Mouse (Mus musculus) heart, embryonic 12.5 days (tissue): ENCODE data around the gene Slc4a1. TPM values are rescaled to one million over a fixed set of nuclear protein-coding genes. Genes with fewer than 3 reads are reported as not detected.
"Not testable (repeated sequence)": the region's sequence is repeated elsewhere in the genome, so short reads cannot be mapped to it uniquely, and the experiment has no call there.

Experiments
- ATAC-seq: fragments of 200-750 bp; cut with Nextera tagmentation; 2 replicates; pipeline ENCODE4 v1.8.0; 2017; ENCODE audit warnings: moderate TSS enrichment, moderate library complexity; ENCODE audit not compliant: insufficient number of reproducible peaks, low FRiP score
- H3K27ac ChIP-seq: fragments of 300-500 bp; sonication (generic); 2 replicates; pipeline ENCODE4 v1.5.1; 2016; ENCODE audit warnings: mild to moderate bottlenecking, moderate library complexity; ENCODE audit not compliant: poor library complexity, severe bottlenecking
- H3K27me3 ChIP-seq: fragments of 300-500 bp; sonication (generic); replicated peaks from 2 replicates; pipeline ENCODE4 v1.6.1; 2016; ENCODE audit warnings: mild to moderate bottlenecking, moderate library complexity
- H3K36me3 ChIP-seq: fragments of 300-500 bp; sonication (generic); 2 replicates; pipeline ENCODE4 v1.6.1; 2016; ENCODE audit warnings: mild to moderate bottlenecking, moderate library complexity
- H3K4me1 ChIP-seq: fragments of 300-500 bp; sonication (generic); replicated peaks from 2 replicates; pipeline ENCODE4 v1.6.1; 2016; ENCODE audit warnings: mild to moderate bottlenecking
- H3K4me2 ChIP-seq: fragments of 300-500 bp; sonication (generic); 2 replicates; pipeline ENCODE4 v1.6.1; 2016; ENCODE audit warnings: mild to moderate bottlenecking, moderate library complexity
- H3K4me3 ChIP-seq: fragments of 300-500 bp; sonication (generic); 2 replicates; pipeline ENCODE4 v1.5.1; 2016; ENCODE audit warnings: mild to moderate bottlenecking
- H3K9ac ChIP-seq: fragments of 300-500 bp; sonication (generic); 2 replicates; pipeline ENCODE4 v1.6.1; 2016; ENCODE audit warnings: mild to moderate bottlenecking, moderate library complexity
- H3K9me3 ChIP-seq: fragments of 300-500 bp; sonication (generic); replicated peaks from 2 replicates; pipeline ENCODE4 v1.6.1; 2016; ENCODE audit warnings: mild to moderate bottlenecking, moderate library complexity
- WGBS: fragments of 180-500 bp; shearing (Covaris S2); methylation state at CpG from one replicate; pipeline ENCODE4 v1.1.7; 2016; 5-methylcytosine and 5-hydroxymethylcytosine counted together
- polyA plus RNA-seq: library from polyadenylated mRNA; unstranded; fragments of >200 nt; fragmentation: Nextera tagmentation; extraction: Ambion mirVana; gene quantifications from 2 replicates; pipeline ENCODE4 v1.2.1, GENCODE M21; 2016

The Slc4a1 gene
- 114 and 116 TPM in 2 replicates for polyA plus RNA-seq

GRCm38 (mm10) chr11:102366103-102366502 is at the start of gene Slc4a1:
TSS of gene Slc4a1 (minus strand) at chr11:102366203.
- H3K9me3 ChIP-seq, H3K4me3 ChIP-seq, H3K4me2 ChIP-seq, ATAC-seq, H3K36me3 ChIP-seq, H3K4me1 ChIP-seq: not testable (repeated sequence)
- H3K9ac ChIP-seq, result 0 out of 2 replicates have a peak within 1 kb of the TSS, but pooled peaks have one; percentile 6
- 82% methylated on average over 8 of the region's 8 CpGs for WGBS
- peak within 1 kb of the TSS; percentile 73; the same call in 1 of the 2 replicates for H3K27ac ChIP-seq
- peaks cover 18% of the 10 kb centered on the region; the same call in 1 of the 2 replicates for H3K27me3 ChIP-seq

GRCm38 (mm10) chr11:102415034-102415802 is 49.2 kb upstream of the Slc4a1 start:
- 72% methylated on average over 10 of the region's 10 CpGs for WGBS
- Histone ChIP-seq H3K36me3 (no peaks in the 10 kb centered on the region), H3K4me1 (peaks cover 8% of the 10 kb centered on the region; the same call in 1 of the 2 replicates), H3K4me3 (no peak overlapping the region), H3K27me3 (no peaks in the 10 kb centered on the region), H3K9me3 (no peaks in the 10 kb centered on the region), H3K9ac (no peak overlapping the region), H3K27ac (no peak overlapping the region), H3K4me2 (no peak overlapping the region)
- ATAC-seq, result no peak

GRCm38 (mm10) chr11:102413059-102413458 is 47.1 kb upstream of the Slc4a1 start:
- Histone ChIP-seq H3K27ac (no peak overlapping the region), H3K4me1 (peaks cover 15% of the 10 kb centered on the region), H3K9me3 (no peaks in the 10 kb centered on the region), H3K4me3 (no peak overlapping the region), H3K4me2 (no peak overlapping the region), H3K9ac (no peak overlapping the region; the same call in 1 of the 2 replicates), H3K36me3 (no peaks in the 10 kb centered on the region), H3K27me3 (no peaks in the 10 kb centered on the region)
- 71% methylated on average over 8 of the region's 8 CpGs for WGBS
- ATAC-seq, result no peak

GRCm38 (mm10) chr11:102411704-102412103 is 45.7 kb upstream of the Slc4a1 start:
- Histone ChIP-seq H3K4me3 (no peak overlapping the region), H3K27ac (no peak overlapping the region), H3K9ac (no peak overlapping the region), H3K27me3 (no peaks in the 10 kb centered on the region), H3K4me1 (peaks cover 15% of the 10 kb centered on the region), H3K9me3 (no peaks in the 10 kb centered on the region), H3K36me3 (no peaks in the 10 kb centered on the region), H3K4me2 (0 out of 2 replicates have a peak overlapping the region, but pooled peaks have one; percentile 18)
- ATAC-seq, result no peak
- WGBS, result 8% methylated on average over 11 of the region's 11 CpGs

- 76% methylated on average over 3 of the region's 3 CpGs for WGBS
- ATAC-seq, result no peak
- no peak overlapping the region for H3K4me3 ChIP-seq
- peaks cover 20% of the 10 kb centered on the region for H3K4me1 ChIP-seq
- no peaks in the 10 kb centered on the region for H3K27me3 ChIP-seq
- no peak overlapping the region for H3K4me2 ChIP-seq
- H3K9ac ChIP-seq, result no peak overlapping the region
- no peaks in the 10 kb centered on the region for H3K36me3 ChIP-seq
- H3K27ac ChIP-seq, result no peak overlapping the region
- H3K9me3 ChIP-seq, result no peaks in the 10 kb centered on the region
Observed at GRCm38 (mm10) chr11:102411061-102411460, 45.1 kb upstream of the Slc4a1 start.

- peaks cover 28% of the 10 kb centered on the region for H3K4me1 ChIP-seq
- not testable (repeated sequence) for H3K27me3 ChIP-seq, H3K9ac ChIP-seq, H3K9me3 ChIP-seq, H3K4me3 ChIP-seq, H3K36me3 ChIP-seq, ATAC-seq, H3K4me2 ChIP-seq, H3K27ac ChIP-seq
- 91% methylated on average over 3 of the region's 3 CpGs for WGBS
Observed at GRCm38 (mm10) chr11:102410345-102410744, 44.3 kb upstream of the Slc4a1 start.

- Histone ChIP-seq H3K4me2 (no peak overlapping the region), H3K4me1 (peaks cover 32% of the 10 kb centered on the region), H3K36me3 (peaks cover 8% of the 10 kb centered on the region), H3K4me3 (no peak overlapping the region), H3K27ac (0 out of 2 replicates have a peak overlapping the region, but pooled peaks have one; percentile 98), H3K9me3 (no peaks in the 10 kb centered on the region), H3K9ac (0 out of 2 replicates have a peak overlapping the region, but pooled peaks have one; percentile 42), H3K27me3 (no peaks in the 10 kb centered on the region)
- WGBS, result 76% methylated on average over 3 of the region's 3 CpGs
- ATAC-seq, result no peak
Observed at GRCm38 (mm10) chr11:102409795-102410330, 43.9 kb upstream of the Slc4a1 start.

GRCm38 (mm10) chr11:102408888-102409794 is 43.1 kb upstream of the Slc4a1 start:
- ATAC-seq, result no peak
- Histone ChIP-seq H3K4me1 (peaks cover 34% of the 10 kb centered on the region), H3K36me3 (peaks cover 15% of the 10 kb centered on the region)

GRCm38 (mm10) chr11:102408344-102408876 is 42.4 kb upstream of the Slc4a1 start:
- H3K4me1 ChIP-seq, result peaks cover 34% of the 10 kb centered on the region
- H3K9me3 ChIP-seq, result no peaks in the 10 kb centered on the region
- peak; percentile 90 for ATAC-seq
- H3K27ac ChIP-seq, result peak overlapping the region; percentile 98
- H3K9ac ChIP-seq, result peak overlapping the region; percentile 94
- H3K36me3 ChIP-seq, result peaks cover 23% of the 10 kb centered on the region
- under 1% methylated on average over 32 of the region's 32 CpGs for WGBS
- peaks cover 2% of the 10 kb centered on the region; the same call in 1 of the 2 replicates for H3K27me3 ChIP-seq
- H3K4me3 ChIP-seq, result peak overlapping the region; percentile 81
- peak overlapping the region; percentile 84 for H3K4me2 ChIP-seq

More at GRCm38 (mm10) chr11:102408888-102409794, 43.1 kb upstream of the Slc4a1 start:
- Histone ChIP-seq H3K27ac (peak overlapping the region; percentile 98), H3K27me3 (no peaks in the 10 kb centered on the region), H3K4me3 (peak overlapping the region; percentile 81), H3K9ac (peak overlapping the region; percentile 62), H3K4me2 (peak overlapping the region; percentile 84), H3K9me3 (no peaks in the 10 kb centered on the region)
- 31% methylated on average over 15 of the region's 15 CpGs for WGBS

- Histone ChIP-seq H3K9ac (peak within 1 kb of the TSS; percentile 94), H3K27me3 (peaks cover 4% of the 10 kb centered on the region; the same call in 1 of the 2 replicates), H3K36me3 (peaks cover 29% of the 10 kb centered on the region), H3K4me1 (peaks cover 34% of the 10 kb centered on the region), H3K4me3 (peak within 1 kb of the TSS; percentile 81), H3K4me2 (peak within 1 kb of the TSS; percentile 84), H3K9me3 (no peaks in the 10 kb centered on the region), H3K27ac (peak within 1 kb of the TSS; percentile 98)
- 1% methylated on average over 19 of the region's 19 CpGs for WGBS
- ATAC-seq, result no peak
Observed at GRCm38 (mm10) chr11:102407834-102408215, 41.8 kb upstream of the Slc4a1 start, which contains the start of gene Slc25a39. TSS of gene Slc25a39 (minus strand) at chr11:102407946.
